Mouse (Mus musculus) lung, adult 2 months (tissue): ENCODE data around the gene Psenen.

ENCODE experiments used
- CTCF ChIP-seq: fragments of 200-500 bp; IDR thresholded peaks from 2 replicates; pipeline ENCODE4 v1.5.1; 2011; ENCODE audit warnings: mild to moderate bottlenecking, low read length, control low read depth; ENCODE audit not compliant: insufficient read depth
- POLR2A ChIP-seq: fragments of 200-500 bp; IDR thresholded peaks from 2 replicates; pipeline ENCODE4 v1.6.1; 2011; ENCODE audit warnings: low read depth, mild to moderate bottlenecking, control low read depth, low read length, borderline replicate concordance; ENCODE audit errors: extremely low read depth

- TF ChIP-seq POLR2A (no peak), CTCF (no peak)
Measured at GRCm38 (mm10) chr7:30587842-30588667, 24.6 kb upstream of the Psenen start.
